Mouse (Mus musculus) right cerebral cortex, postnatal 14 days (tissue): ENCODE data around the gene Nmur1.
A peak's percentile ranks its signal among the peaks of the same experiment; 100 is the strongest.

ENCODE experiments used
- DNase-seq: peaks from one replicate; pipeline ENCODE4 v3.0.0; 2022

Nmur1 gene

DNA sequence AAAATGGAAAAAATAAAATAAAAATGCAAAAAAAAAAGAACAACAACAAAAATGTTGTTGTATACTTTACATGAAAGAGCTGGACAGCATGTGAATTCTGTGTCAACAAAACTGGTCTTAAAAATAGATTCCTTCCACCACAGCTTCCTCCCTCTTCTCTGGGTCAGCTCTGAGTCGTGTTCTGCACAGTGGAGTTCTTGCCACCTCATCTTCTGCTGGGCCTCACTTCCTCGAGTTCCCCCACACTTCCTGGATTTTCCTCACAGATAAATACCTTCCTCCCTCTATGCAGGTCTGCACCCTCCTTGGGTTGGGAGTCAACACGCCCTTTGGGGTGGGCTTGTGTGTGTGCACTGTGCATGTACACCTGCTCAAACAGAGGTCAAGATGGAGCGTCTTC lies 19.7 kb downstream of the Nmur1 start:
- DNase-seq, result no peak

- no peak for DNase-seq
Measured at GRCm38 (mm10) chr1:86404834-86405233, 21.2 kb downstream of the Nmur1 start.

DNA sequence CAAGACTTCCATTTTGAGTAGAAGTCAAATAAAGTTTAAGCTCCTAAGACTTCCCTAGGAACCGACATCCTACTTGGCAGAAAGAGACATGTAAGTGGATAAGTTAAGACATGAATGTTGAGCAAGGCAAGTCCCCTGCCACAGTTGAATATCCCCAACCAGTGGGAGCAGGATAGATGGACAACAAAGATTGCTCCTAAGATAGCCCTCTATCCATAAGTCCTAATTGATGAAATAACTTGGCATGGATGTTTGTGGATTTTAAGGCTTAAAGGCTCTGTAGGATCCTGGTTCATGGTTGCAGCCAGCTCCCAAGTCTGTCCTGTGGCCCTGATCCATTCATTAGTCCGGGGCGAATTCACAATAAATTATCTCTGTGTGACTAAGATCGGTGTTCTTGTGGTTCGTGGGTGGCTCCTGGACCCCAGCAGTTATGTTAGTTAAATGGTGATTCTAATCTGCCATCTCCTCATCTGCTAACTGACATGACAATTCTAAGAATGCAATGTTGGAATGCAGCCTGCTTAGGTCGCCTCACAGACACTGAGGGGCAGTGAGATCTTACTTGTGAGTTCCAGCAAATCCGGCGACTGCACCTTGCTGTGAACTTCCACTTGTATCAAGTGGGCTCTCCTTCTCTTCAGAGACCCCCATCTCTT lies 25.8 kb downstream of the Nmur1 start:
- no peak for DNase-seq

DNA sequence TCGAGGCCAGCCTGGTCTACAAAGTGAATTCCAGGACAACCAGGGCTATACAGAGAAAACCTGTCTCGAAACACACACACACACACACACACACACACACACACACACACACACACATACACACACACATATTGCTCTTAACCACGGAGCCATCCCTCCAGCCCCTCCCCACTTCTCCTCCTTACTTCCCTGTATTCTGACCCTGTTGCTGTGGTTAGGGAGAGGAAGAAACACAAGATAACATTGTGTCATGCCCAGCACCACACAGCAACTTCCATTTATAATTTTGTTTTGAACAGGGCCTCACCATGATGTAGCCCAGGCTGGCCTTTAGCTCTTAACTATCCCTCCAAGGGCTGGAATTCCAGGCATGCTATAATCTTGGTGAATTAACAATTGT lies 26.7 kb downstream of the Nmur1 start:
- no peak for DNase-seq

DNA sequence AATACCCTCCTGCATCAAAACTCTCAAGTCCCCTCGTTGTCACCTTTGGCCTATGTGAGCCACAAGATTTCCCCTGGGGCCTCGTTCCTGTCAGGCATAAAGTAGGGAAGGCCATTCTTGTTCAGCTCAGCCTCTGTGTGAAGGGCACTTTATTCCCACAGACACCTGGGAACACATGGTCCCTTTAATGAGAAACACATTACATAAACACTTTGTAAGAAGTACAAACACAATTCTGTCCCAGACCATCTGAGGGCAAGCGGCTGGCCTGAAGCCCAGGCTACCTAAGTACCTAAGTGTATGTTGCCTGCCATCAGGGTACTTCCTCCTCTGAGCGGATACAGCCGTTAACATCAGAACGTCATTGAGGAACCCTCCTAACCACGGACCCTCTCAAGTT lies 27.8 kb downstream of the Nmur1 start:
- DNase-seq, result no peak

- no peak for DNase-seq
Measured at GRCm38 (mm10) chr1:86397621-86398020, 28.4 kb downstream of the Nmur1 start.

DNA sequence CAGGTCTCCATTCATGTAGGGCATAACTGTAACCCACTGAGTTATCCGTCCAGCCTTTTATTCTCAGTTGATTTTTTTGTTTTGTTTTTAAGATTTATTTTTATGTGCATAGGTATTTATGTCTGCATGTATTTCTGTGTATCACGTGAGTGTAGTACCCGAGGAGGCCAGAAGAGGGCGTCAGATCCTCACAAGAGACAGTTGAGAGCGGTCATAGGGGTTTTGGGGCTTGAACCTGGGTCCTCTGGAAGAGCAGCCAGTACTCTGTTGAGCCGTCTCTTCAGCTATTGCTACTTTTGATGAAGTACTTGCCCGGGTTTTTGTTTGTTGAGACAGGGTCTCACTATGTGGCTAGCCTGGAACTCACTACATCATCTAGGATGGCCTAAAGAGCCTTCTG lies 30.1 kb downstream of the Nmur1 start:
- DNase-seq, result no peak

- no peak for DNase-seq
Measured at GRCm38 (mm10) chr1:86394246-86394645, 31.8 kb downstream of the Nmur1 start.

GRCm38 (mm10) chr1:86393219-86393618 lies 32.8 kb downstream of the Nmur1 start:
- DNase-seq, result no peak

- no peak for DNase-seq
Measured at GRCm38 (mm10) chr1:86391425-86391824, 34.6 kb downstream of the Nmur1 start.

DNA sequence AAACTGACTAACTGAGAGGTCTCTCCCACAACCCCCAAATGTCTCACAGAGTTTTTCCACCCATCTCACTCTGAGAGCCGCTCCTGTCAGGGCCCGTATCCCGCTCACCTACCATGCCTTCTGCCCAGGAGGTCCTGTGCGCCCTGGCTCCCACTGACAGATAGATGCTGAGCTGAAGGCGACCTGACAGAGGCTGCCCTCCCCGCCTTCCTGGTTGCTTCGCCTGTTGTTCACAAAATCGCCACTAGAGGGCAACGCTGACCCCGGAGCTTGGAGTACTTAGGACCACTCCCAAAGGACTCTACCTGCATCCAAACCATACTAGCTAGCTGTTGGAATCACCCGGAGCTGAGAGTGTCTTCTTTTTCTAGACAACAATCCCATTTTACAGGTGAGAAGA lies 36.8 kb downstream of the Nmur1 start:
- DNase-seq, result peak; percentile 73

DNA sequence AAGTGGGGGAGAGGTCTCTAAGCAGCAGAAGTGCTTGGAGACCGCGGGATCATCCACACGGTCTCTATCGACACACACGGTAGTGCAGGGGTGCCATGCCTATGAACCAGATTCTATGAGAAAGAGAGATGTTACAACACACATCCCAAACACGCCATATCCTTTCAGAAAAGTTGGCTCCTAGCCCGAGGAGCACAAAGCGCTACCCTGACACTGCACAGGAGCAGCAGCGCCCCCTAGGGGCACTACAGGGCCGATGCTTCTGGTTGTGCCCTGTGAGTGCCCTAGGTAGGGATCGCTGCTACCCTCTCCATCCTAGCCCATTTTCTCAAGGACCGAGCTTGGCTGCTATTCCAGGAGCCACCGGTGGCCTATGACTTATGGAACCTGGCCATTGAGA lies 45.0 kb downstream of the Nmur1 start:
- peak; percentile 36 for DNase-seq

- no peak for DNase-seq
Measured at GRCm38 (mm10) chr1:86379161-86379569, 46.9 kb downstream of the Nmur1 start.

DNA sequence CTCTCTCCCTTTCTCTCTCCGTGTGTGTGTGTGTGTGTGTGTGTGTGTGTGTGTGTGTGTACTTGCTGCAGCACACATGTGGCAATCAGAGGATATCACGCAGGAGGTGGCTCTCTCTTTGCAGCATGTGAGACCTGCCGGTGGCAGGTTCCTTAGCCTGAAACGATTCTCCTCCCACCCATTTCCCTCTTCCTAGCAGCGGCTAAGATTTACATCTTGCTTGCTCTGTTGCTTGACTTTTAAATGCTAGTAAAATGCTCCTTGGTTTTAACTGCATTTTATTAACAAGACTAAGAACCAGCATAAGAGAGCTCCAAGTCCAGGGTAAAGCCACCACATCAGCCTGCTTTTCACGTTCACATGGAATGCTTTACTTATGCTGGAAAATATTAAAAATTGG lies 47.4 kb downstream of the Nmur1 start:
- no peak for DNase-seq

- no peak for DNase-seq
Measured at GRCm38 (mm10) chr1:86376354-86376753, 49.7 kb downstream of the Nmur1 start.

- DNase-seq, result peak; percentile 49
Measured at GRCm38 (mm10) chr1:86371997-86372396, 54.0 kb downstream of the Nmur1 start.

DNA sequence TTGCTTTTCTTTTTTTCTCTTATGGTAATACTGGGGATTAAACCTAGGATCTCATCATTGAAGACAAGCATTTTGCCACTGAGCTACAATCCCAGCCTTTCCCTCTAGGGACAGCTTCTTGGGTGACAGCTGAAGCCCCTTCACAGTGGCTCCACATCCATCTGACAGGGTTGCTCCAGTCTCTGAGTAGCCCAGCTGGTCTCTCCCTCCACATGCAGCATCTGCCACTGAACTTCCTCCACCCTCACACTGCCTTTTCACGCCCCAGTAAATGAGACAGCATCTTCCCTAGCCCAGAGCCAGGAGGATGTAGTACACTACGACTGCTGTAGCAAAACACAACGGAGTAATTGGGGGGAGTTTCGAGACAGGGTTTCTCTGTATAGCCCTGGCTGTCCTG lies 57.9 kb downstream of the Nmur1 start:
- DNase-seq, result no peak

DNA sequence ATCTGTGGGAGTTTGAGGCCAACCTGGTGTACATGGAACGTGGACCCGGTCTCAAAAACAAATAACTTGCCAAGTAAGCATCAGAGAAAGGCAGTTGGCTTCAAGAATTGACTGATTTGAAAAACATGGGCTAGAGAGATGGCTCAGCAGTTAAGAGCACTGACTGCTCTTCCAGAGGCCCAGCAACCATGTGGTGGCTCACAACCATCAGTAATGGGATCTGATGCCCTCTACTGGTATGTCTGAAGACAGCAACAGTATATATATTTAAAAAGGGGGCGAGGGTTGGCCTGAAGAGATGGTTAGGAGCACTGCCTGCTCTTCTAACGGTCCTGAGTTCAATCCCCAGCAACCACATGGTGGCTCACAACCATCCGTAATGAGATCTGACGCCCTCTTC lies 62.4 kb downstream of the Nmur1 start:
- no peak for DNase-seq

GRCm38 (mm10) chr1:86361852-86362615 lies 64.0 kb downstream of the Nmur1 start:
- no peak for DNase-seq

- no peak for DNase-seq
Measured at GRCm38 (mm10) chr1:86360441-86360840, 65.6 kb downstream of the Nmur1 start.

GRCm38 (mm10) chr1:86359798-86360179 lies 66.2 kb downstream of the Nmur1 start:
- DNase-seq, result no peak

GRCm38 (mm10) chr1:86358906-86359797 lies 66.9 kb downstream of the Nmur1 start, which contains the start of gene Ncl:
TSS of gene Ncl (minus strand) at chr1:86359400.
- DNase-seq, result peak; percentile 96

- DNase-seq, result no peak
Measured at GRCm38 (mm10) chr1:86358229-86358905, 67.7 kb downstream of the Nmur1 start.
